Mouse (Mus musculus): ENCODE measurements around the gene Fuca1.
A peak's percentile ranks its signal among the peaks of the same experiment; 100 is the strongest.
"Not testable (repeated sequence)": the region's sequence is repeated elsewhere in the genome, so short reads cannot be mapped to it uniquely, and the experiment has no call there.

Gene Fuca1

DNA sequence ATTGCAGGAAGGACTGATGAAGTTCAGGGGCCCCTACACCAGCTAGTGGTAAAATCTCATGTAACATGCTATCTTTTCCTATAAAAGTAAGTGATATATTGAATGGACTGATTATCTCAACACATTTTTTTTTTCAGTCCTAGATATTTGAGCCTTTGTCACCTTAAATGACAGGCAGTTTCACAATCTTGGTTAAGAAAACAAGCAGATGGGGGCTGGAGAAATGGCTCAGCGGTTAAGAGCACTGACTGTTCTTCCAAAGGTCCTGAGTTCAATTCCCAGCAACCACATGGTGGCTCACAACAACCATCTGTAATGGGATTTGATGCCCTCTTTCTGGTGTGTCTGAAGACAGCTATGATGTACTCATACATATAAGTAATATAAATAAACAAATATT, 1.7 kb downstream of the Fuca1 start:
- DNase-seq (ENCODE audit: low read depth, low spot score): no peak

DNA sequence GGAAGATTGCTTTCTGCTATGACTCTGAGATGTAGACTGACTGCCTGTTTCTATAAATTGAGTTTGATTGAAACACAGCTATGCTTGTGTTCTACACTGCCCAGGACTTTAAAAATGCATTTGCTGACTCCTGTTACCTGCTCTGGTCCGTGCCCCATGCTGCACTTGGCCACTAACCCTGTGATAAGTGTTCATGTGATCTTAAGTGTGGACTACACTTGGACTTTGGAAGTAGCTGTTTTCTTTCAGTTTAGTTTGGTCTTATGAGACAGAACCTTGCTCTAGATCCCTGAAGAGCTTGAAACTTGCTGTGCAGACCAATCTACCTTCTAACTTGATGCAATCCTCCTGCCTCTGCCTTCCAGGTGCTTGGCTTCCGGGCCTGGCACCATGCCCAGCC, 3.9 kb downstream of the Fuca1 start:
- DNase-seq (ENCODE audit: low read depth, low spot score): no peak

DNA sequence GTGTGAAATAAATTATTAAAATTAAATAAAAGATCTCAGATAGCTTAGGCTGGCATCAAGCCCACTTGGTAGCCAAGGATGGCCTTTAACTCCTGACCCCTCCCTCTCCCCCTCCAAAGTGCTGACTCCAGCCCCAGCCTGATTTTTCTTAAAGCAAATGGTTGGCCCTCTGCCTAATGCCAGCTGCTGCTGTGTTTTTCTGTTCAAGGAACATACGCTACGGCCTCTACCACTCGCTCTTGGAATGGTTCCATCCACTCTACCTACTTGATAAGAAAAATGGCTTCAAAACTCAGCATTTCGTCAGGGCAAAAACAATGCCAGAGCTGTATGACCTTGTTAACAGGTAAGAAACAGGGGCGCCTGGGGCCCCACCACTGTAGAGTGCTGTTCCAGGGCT, 4.8 kb downstream of the Fuca1 start:
- DNase-seq (ENCODE audit: low read depth, low spot score): no peak

DNA sequence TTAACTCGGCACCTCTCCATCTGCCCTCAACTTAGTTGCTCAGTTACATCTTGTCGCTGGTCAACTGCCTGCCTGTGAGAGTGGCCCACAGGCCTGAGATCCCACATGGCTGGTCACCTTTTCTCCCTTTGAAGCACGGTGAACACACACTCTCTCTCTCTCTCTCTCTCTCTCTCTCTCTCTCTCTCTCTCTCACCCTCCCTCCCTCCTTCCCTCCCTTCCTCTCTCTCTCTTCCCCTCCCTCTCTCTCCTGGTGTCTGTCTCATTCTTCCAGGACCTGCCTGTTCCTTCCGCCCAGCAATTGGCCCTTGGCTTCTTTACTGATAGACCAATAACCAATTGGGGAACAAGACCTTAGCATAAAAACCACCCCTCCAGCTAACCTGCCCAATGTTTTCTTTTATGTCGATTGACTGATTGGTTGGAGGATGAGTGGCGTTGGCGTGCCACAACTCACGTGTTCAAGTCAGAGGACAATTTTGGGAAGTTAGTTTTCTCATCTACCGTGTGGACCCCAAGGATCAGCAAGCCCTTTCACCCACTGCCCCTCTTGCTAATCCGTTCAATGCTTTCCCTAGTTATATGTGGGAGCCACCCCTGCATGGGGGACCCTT, 5.8 kb downstream of the Fuca1 start:
- DNase-seq (ENCODE audit: low read depth, low spot score): no peak

DNA sequence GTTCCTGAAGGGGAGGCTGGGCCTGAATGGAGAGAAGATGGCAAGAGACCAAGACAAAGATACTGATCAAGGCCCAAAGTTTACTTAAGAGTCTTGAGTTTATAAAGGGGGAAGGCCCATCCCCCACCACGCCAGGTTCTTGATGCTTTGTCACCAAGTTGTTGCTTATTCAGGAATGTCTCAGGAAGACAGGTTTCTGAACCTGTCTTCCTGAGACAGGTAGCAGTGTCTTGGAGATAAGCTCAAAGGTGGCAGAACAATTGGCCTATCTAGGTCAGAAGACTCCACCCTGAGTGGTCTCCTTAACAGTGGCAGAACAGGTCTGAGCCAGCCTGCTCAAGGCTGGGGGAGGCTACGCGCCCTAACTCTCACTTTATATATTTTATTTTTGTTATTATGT, 6.3 kb downstream of the Fuca1 start:
- DNase-seq (ENCODE audit: low read depth, low spot score): no peak

DNA sequence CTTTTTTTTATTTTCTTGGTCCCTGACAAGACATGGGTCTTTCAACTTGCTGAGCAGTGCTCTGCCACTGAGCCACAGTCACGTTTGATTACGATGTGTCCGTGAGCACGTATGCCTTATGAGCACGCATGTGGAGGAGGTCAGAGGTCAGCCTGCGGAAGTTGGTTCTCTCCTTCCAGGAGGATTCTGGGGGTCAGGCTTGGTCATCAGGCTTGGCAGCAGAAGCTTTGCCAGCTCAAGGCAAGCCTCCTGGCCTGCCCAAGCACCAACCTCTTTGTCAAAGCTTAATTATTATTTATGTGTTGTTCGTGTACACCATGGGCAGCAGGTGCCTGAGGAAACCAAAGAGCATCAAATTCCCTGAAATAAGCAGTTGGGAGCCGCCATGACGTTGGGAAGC, 7.8 kb downstream of the Fuca1 start:
- no peak for DNase-seq (ENCODE audit: low read depth, low spot score)

DNA sequence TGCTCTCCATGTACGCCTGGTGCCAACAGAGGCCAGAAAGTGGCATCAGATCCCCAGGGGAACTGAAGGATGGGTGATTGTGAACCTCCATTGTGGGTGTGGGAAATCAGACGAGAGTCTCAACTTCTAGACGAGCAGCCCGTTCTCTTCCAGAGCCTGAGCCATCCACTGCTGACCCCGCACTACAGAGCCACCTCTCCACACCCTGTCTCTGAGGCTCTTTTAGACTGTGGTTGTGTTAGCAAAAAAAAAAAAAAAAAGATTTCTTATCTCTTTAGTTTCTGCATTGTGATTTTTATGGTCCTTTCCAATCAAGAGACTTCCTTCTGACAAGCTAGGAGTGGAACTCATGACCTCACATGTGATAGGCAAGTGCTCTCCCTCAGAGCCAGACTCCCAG, 8.9 kb downstream of the Fuca1 start:
- DNase-seq (ENCODE audit: low read depth, low spot score): no peak

DNA sequence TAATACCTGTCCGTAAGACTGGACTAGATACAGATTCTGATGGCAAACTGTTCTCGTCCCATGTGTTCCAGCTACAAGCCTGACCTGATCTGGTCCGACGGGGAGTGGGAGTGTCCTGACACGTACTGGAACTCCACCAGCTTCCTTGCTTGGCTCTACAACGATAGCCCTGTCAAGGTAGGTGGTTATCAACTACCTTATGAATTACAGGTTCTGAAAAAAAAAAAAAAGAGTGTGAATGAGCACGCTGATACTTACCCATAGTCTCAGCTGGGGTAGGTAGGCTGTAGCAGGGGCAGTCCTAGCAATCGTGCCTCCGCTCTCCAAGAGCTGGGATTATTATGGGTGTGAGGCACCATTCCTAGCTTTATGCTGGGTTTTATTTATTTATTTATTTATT, 9.3 kb downstream of the Fuca1 start:
- no peak for DNase-seq (ENCODE audit: low read depth, low spot score)

DNA sequence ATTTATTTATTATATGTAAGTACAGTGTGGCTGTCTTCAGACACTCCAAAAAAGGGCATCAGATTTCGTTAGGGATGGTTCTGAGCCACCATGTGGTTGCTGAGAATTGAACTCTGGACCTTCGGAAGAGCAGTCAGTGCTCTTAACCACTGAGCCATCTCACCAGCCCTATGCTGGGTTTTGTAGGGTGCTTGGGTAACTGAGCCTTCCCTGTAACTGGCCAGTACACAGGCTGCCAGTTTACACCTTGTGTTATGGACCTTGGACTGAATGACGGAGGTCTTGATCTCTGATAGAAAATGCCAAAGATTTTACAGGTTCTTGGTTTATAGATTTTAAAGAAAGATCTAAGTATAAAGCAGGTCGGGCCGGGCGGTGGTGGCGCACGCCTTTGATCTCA, 9.7 kb downstream of the Fuca1 start:
- DNase-seq (ENCODE audit: low read depth, low spot score): no peak

DNA sequence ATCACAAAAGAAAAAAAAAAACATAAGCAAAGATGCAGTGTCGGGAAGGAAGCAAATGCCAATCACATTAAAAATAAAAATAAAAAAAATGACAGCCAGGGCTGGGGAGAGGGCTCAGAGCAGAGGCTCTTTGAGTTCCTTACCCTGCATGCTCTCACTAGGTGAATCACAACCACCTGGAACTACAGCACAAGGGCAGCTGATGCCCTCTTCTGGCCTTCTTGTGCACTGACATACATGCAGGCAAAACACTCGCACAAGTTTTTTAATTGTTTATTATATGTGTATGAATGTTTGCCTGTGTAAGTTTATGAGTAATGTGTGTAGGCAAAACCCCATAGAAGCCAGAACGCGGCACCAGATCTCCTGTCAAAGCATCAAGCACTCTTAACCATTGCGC, 11.3 kb downstream of the Fuca1 start:
- no peak for DNase-seq (ENCODE audit: low read depth, low spot score)

DNA sequence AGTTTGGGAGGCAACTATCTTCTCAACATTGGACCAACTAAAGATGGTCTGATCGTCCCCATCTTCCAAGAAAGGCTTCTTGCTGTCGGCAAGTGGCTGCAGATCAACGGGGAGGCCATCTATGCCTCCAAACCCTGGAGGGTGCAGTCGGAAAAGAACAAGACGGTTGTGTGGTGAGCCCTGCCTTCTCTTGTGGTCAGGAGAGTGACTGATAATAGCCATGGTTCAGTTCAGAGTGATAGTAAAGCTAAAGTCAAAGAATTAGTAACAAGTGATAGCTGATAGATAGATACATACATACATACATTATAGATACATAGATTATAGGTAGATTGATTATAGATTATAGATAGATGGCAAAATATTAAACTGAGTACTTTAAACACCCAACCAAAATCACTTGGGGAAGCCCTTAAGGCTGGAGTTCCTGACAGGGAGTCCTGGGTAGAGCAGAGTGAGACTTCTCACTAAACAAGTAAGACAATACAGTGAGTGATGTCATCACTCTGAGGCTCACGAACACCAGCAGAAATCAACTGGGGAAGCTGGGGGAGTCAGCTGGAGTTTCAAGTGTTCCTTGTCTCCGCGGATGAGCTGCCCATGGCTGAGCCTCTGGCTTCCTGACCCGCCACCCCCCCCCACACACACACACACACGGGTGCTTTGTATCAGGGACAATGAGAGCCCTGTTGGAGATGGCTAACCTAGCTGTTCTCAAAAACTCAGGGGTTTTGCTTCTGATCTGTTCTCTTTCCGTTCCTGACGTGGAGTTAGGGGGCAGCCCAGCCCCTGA, 14.4 kb downstream of the Fuca1 start:
- DNase-seq (ENCODE audit: low read depth, low spot score): no peak

DNA sequence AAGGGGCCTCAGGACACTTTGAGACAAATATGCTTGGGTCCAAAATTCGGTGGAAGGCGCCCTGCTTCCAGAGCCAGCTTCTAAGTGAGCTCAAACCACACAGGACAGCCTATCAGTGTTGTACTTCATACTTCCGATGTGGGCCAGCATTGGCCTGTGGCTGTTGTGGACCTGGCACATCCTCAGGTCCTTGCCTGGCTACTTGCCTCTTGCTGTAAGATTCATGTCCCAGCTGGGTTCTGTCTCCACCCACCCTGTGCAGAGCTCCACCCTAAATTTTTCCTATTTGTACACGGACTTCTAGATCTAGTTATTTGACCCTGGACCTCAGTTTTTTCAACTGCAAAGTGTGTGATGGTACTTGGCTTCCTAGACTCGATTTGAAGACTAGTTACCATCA, 15.0 kb downstream of the Fuca1 start:
- no peak for DNase-seq (ENCODE audit: low read depth, low spot score)

DNA sequence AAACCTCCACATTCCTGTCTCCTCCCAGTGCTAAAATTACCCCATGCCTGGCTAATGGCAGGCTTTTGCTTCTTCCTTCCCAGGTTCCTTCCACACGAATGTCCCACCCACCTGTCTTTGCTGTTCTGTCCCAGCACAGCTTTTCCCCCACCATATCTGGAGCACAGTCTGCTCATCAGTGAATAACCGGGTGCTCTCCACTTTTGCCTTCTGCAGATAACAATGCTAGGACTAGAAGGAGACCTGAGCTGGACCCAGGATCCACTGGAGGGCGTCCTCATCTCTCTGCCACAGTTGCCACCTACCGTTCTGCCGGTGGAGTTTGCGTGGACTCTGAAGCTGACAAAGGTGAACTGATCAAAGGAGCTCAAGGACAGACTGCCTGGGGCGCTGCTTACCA, 18.3 kb downstream of the Fuca1 start:
- DNase-seq (ENCODE audit: low read depth, low spot score): no peak

DNA sequence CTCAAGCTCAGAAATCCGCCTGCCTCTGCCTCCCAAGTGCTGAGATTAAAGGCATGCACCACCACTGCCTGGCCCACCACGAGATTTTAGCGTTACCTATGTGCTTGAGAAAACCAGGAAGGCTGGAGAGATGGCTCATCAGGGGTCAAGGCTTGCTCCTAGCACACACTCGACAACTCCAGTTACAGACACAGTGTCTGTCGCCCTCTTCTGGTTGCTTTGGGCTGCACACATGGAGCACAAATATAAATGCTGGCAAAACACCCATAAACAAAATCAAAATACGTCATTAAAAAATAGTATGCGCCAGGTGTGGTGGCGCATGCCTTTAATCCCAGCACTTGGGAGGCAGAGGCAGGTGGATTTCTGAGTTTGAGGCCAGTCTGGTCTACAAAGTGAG, 20.5 kb downstream of the Fuca1 start:
- DNase-seq (ENCODE audit: low read depth, low spot score): not testable (repeated sequence)

DNA sequence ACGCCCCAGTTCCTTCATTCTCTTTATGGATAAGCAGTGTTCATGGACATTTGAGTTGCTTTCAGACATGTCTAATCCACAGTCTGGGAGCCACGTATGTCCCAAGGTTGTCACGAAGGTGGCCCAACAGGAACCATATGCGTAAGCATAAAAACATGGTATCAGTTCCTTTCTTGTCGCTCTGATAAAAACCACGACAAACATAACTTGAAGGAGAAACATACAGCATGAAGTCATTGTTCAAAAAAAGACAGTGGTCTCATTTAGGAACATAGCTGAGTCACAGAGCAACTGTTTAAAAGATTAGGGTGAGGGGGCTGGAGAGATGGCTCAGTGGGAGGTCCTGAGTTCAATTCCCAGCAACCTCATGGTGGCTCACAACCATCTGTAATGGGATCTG, 21.7 kb downstream of the Fuca1 start:
- DNase-seq (ENCODE audit: low read depth, low spot score): no peak

DNA sequence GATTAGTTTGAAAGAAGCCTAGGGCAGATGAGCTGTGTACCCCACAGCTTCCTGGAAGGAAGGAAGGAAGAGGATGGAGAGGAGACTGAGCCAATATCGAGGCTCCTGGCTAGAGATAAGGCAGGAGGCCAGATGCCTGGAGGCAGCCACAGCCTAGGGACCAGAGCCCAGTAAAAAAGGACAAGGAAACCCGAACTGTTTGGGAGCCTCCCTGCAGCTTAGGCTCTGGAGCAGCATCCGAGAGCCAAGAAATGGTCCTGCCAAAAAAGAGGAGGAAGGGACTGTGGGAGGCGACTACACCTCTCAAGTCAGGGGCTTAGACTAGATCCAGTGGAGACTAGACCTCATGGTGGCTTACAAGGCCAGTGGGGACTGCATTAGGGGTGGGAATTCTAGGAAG, 22.9 kb downstream of the Fuca1 start:
- DNase-seq (ENCODE audit: low read depth, low spot score): no peak

DNA sequence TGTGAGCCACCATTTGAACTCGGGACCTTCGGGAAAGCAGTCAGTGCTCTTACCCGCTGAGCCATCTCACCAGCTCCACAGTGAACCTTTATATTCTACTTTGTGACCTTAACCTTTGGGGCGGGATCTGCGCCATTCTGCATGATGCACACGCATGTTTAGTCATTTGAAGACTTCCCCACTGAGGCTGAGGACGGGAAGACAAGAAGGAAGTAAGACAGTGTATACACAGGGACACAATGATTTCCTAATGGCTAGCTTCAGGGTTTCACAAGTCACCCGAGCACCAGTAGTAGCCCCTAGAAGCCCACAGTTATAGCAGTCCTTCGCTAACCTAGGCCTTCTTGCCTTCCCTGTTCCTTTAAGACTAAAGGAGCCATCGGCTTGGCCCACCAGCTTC, 25.2 kb downstream of the Fuca1 start:
- DNase-seq (ENCODE audit: low read depth, low spot score): no peak

DNA sequence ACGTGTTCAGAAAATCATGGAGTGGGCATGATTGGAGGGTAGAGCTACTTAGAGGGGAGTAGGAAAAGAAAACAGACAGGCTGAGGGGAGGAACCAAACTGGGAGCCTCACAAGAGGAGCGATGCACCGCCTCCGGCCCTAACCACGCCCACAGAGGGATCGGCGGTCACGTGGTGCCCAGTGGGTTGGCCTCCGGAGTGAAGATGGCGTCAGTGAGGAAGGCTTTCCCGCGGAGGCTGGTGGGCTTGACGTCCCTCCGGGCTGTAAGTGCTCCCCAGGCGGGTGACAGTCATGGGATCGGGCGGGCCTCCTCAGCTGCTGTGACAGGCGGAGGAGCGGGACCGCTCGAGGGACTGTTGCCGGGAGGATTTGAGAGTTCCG, 25.7 kb downstream of the Fuca1 start, which contains the start of gene Hmgcl:
TSS of gene Hmgcl (plus strand) at position 171 of the 381 bp plus-strand sequence.
- peak; percentile 84 for DNase-seq (ENCODE audit: low read depth, low spot score)

DNA sequence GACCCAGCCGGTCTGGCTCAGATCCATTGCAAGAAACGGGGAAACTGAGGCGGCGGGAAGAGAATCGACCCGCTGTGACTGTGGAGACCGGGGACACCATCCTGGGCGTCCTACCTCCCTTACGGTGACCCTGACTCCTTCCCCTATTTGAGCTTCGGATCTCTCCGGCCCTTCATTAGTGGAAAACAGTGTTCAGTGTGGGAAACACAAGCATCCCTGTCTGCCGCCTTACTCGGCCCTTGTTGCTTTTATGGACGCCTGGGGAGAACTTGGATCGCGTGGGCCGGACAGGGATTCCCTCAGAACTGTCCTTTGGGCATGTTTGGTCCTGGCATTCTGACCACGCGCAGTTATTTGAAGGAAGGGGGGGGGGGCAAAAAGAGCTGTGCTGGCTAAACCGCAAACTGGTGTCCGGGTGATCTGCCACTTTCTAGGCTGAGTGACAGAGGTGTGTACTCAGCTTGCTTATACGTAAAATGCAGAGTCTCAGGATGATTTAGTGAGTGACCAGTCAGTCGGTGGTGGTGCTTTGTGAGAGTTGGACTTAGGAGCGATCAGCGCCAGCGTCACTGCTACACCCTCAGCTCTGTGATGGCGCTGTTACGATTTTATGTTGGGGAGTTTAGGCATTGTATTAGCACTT, 26.2 kb downstream of the Fuca1 start:
- DNase-seq (ENCODE audit: low read depth, low spot score): no peak

DNA sequence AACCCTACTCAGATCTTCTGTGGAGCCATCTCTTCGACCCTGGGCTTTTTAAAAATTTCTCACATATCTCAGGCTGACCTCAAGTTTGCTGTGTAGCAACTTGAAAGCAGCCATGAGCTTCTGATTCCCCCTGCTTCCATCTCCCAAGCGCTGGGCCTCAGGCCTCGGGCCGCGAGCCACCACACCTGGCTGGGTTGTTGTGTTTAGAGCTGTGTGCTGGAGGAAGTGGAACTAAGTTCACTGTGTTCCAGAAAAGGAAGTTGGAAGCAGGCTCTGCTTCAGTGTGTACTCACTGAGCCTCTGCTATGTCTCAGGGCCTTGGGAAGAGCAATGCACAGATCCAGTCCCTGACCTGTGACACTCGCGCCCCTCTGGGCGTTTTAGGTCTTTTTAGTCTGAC, 27.6 kb downstream of the Fuca1 start:
- no peak for DNase-seq (ENCODE audit: low read depth, low spot score)

DNA sequence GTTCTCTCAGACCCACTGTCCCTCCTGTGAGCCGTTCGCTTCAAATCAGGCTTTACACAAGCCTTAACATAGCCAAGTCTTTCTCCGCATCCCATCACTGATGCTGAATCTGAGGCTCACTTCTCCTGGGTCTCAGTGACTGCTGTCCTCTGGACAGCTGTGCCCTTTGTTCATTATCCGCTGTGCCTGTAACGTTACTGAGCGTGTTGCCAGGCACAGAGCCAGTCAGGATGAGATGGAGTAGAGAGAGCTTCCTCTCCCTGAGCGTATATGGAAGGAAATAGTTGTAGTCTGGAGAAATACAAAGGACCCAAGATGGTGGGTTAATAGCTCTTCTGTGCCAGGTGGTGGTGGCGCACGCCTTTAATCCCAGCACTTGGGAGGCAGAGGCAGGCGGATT, 28.9 kb downstream of the Fuca1 start:
- no peak for DNase-seq (ENCODE audit: low read depth, low spot score)

DNA sequence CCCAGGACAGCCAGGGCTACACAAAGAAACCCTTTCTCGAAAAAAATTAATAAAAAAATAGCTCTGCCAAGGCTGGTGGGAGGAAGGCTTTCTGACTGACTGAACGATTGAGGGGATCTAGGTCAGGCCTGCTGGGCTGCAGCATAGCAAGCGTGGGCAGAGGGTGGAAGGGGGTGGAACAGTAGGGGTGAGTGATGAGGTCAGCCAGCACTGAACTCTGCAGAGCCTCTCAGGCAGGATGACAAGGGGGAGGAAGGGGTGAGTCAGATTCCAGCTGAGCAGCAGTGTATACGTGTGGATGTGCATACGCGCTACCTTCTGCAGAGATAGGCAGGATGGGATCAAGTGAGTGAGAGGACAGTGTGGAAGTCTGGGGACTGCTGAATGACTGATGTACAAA, 29.4 kb downstream of the Fuca1 start:
- DNase-seq (ENCODE audit: low read depth, low spot score): no peak

DNA sequence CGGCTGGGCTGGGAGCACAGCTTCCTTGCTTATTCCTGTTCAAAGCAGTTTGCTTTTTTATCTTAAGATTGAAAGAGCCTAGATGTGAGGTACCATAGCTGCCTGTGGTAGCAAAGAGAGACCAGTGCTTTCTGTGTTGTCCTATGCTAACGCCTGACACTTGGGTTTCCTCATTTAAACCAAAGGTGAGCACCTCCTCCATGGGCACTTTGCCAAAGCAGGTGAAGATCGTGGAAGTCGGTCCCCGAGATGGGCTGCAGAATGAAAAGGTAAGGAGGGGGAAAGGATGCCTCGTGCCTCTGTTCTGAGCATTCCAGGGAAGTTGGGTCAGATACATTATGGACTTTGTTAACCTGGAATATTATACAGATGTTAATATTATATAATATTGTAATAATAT, 29.8 kb downstream of the Fuca1 start:
- no peak for DNase-seq (ENCODE audit: low read depth, low spot score)

All from brain, embryonic 18.5 days (tissue).